Mouse (Mus musculus) forebrain, embryonic 10.5 days (tissue): ENCODE results near the gene Pgbd1. TPM values are rescaled to one million over a fixed set of nuclear protein-coding genes. Genes with fewer than 3 reads are reported as not detected.

ENCODE experiments used
- DNase-seq: peaks from one replicate; pipeline ENCODE4 v3.0.0-alpha.2; 2017; ENCODE audit warnings: low spot score; ENCODE audit errors: extremely low spot score
- H3K27ac ChIP-seq: fragments of 300-500 bp; sonication (generic); 2 replicates; pipeline ENCODE4 v1.5.1; 2016; ENCODE audit warnings: mild to moderate bottlenecking
- H3K27me3 ChIP-seq: fragments of 300-500 bp; sonication (generic); 2 replicates; pipeline ENCODE4 v1.6.1; 2016; ENCODE audit warnings: mild to moderate bottlenecking; ENCODE audit not compliant: poor library complexity, severe bottlenecking
- H3K36me3 ChIP-seq: fragments of 300-500 bp; sonication (generic); replicated peaks from 2 replicates; pipeline ENCODE4 v1.6.1; 2016; ENCODE audit warnings: mild to moderate bottlenecking, moderate library complexity
- H3K4me1 ChIP-seq: fragments of 300-500 bp; sonication (generic); 2 replicates; pipeline ENCODE4 v1.6.1; 2016
- H3K4me3 ChIP-seq: fragments of 300-500 bp; sonication (generic); 2 replicates; pipeline ENCODE4 v1.5.1; 2016; ENCODE audit warnings: mild to moderate bottlenecking, moderate library complexity
- H3K9me3 ChIP-seq: fragments of 300-500 bp; sonication (generic); 2 replicates; pipeline ENCODE4 v1.6.1; 2016; ENCODE audit warnings: mild to moderate bottlenecking, moderate library complexity
- WGBS: fragments of 180-500 bp; shearing (Covaris S2); methylation state at CpG from one replicate; pipeline ENCODE4 v1.1.7; 2016; 5-methylcytosine and 5-hydroxymethylcytosine counted together
- microRNA counts: library from miRNA; unstranded; fragments of <30 nt; microRNA quantifications from one replicate; lab custom pipeline; 2017
- microRNA-seq: library from miRNA; unstranded; fragments of <30 nt; microRNA quantifications from one replicate; pipeline ENCODE4, GENCODE M21; 2017
- polyA plus RNA-seq: library from polyadenylated mRNA; unstranded; fragments of >200 nt; fragmentation: Nextera tagmentation; extraction: Ambion mirVana; gene quantifications from 2 replicates; pipeline ENCODE4 v1.2.1, GENCODE M21; 2016

Gene Pgbd1
- polyA plus RNA-seq, 1 experiment from 2014 or later = 5.9 TPM

DNA sequence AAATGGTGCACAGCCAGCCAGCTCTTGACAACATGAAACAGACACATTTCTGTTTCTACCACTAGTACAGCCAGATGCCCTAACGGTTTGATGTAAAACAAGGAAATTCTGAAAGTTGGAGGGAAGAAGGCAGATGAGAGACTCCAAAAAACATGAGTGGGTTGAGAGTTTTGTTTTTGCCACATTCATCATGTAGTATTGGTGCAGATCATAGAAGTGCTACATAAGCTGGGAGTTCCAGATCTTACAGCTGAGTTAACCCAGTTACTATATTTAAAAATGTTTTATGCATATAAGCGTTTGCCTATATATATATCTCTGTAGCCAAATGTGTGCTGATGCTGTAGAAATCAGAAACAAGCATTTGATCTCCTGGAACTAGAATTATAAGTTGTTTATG is 68.2 kb downstream of the Pgbd1 start:
- Histone ChIP-seq H3K4me3 (no peak overlapping the region), H3K4me1 (no peaks in the 10 kb centered on the region), H3K27me3 (no peaks in the 10 kb centered on the region), H3K27ac (no peak overlapping the region), H3K36me3 (peaks cover 47% of the 10 kb centered on the region), H3K9me3 (no peaks in the 10 kb centered on the region)
- WGBS = 95% methylated on average over 2 of the region's 2 CpGs
- no peak for DNase-seq

MicroRNAs within 50 kb of the gene (microRNA counts, 519-probe panel; counts per million panel counts)
- 2,765 counts per million, percentile 70 among the panel's probes with 10 or more counts for microRNA mmu-miR-1896 (lab: Ali Mortazavi, UCI)

Small RNA genes within 50 kb of the gene (microRNA-seq; reads per million reads assigned to microRNA genes)
- gene Mir1896 (not detected), gene Mir6942 (not detected)

Other genes starting within 250 kb of the Pgbd1 start
- gene Gpx5, start 148.3 kb downstream of the Pgbd1 start, polyA plus RNA-seq = not detected in 2 replicates
- 0.15 and 0.21 TPM in 2 replicates for gene Gpx6, start 128.9 kb downstream of the Pgbd1 start, polyA plus RNA-seq
- not detected in 2 replicates for gene Olfr1367, start 94.1 kb downstream of the Pgbd1 start, polyA plus RNA-seq
- 18.9 and 21.8 TPM in 2 replicates for gene Zscan12, start 78.2 kb downstream of the Pgbd1 start, polyA plus RNA-seq
- gene Zkscan3, start 38.3 kb downstream of the Pgbd1 start, polyA plus RNA-seq = 84.9 and 87.6 TPM in 2 replicates
- 22.8 and 27.7 TPM in 2 replicates for gene Zscan26, start 12.7 kb upstream of the Pgbd1 start, polyA plus RNA-seq
- gene Nkapl, start 27.5 kb upstream of the Pgbd1 start, polyA plus RNA-seq = 2.5 and 3.2 TPM in 2 replicates
- 3.7 and 4.0 TPM in 2 replicates for gene Zkscan4, start 37.8 kb upstream of the Pgbd1 start, polyA plus RNA-seq
- 1.1 TPM in 1 of 2 replicates, not detected in the other for gene Gm10065, start 38.4 kb upstream of the Pgbd1 start, polyA plus RNA-seq
- 0.29 and 0.31 TPM in 2 replicates for gene AK157302, start 54.2 kb upstream of the Pgbd1 start, polyA plus RNA-seq
- gene Gm11273, start 60.4 kb upstream of the Pgbd1 start, polyA plus RNA-seq = 4.7 and 6.9 TPM in 2 replicates
- 7.0 and 9.1 TPM in 2 replicates for gene Zkscan8, start 90.1 kb upstream of the Pgbd1 start, polyA plus RNA-seq
- gene Olfr1366, start 101.8 kb upstream of the Pgbd1 start, polyA plus RNA-seq = 0.15 and 0.20 TPM in 2 replicates
- gene Olfr1535, start 118.8 kb upstream of the Pgbd1 start, polyA plus RNA-seq = not detected in 2 replicates
- gene Olfr1364, start 140.7 kb upstream of the Pgbd1 start, polyA plus RNA-seq = not detected in 2 replicates
- not detected in 2 replicates for gene Olfr1362, start 173.0 kb upstream of the Pgbd1 start, polyA plus RNA-seq
- not detected in 2 replicates for gene Olfr11, start 201.5 kb upstream of the Pgbd1 start, polyA plus RNA-seq
- gene Olfr1361, start 222.3 kb upstream of the Pgbd1 start, polyA plus RNA-seq = not detected in 2 replicates
- gene Olfr1360, start 236.3 kb upstream of the Pgbd1 start, polyA plus RNA-seq = not detected in 2 replicates